Mouse (Mus musculus): Measurements from ENCODE around the gene Spin2f.
"Not testable (repeated sequence)": the region's sequence is repeated elsewhere in the genome, so short reads cannot be mapped to it uniquely, and the experiment has no call there.

Spin2f gene

DNA sequence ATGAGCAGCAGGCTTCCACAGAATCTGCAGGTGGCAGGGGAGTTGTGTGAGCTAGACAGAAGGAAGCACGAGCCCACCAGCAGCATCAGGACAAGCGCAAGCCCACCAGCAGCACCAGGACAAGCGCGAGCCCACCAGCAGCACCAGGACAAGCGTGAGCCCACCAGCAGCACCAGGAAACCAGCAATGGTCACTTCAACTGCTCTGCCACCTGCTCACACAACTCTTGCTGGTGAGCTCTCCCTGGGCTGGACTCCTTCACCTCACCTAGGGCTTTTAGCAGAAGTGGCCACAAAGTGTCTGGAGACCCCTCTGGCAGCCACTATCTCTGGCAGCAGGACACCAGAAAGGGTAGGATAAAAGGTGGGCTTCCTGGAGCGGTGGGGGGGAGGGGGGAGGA is at the start of gene Spin2f:
TSS of gene Spin2f (plus strand) at position 301 of the 400 bp plus-strand sequence.
- DNase-seq = not testable (repeated sequence)

DNA sequence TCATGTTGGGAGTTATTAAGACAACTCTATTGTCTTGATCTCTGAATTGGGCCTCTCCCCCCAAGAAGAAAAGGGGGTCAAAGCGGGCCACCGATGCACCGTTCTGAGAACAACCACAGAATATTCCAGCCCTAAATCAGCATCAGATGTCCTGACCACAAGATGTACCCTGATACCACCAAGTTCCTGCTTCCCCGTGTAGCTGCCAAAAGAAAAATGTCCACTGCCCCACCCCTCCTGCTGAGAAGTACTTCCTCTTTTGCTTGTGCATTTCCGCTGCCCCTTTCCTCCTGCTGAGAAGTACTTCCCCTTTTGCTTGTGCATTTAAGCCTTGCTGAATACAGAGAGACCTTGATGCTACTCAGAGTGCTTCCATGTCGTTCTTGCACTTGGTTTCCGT is 41.6 kb upstream of the Spin2f start:
- not testable (repeated sequence) for DNase-seq

DNA sequence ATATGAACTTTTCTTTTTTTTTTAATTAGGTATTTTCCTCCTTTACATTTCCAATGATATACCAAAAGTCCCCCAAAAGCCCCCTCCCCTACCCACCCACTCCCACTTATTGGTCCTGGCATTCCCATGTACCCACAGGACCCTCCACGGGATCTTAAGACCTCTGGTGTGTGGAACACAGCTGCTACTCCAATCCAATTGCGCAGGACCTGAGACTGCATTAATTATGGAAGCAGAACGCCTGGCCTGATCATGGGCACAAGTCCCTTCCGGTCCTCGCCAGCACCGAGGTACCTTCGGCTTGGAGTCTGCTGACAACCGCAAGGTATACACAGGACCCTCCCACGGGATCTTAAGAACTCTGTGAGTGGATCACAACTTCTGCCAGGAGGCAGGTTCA is 30.2 kb upstream of the Spin2f start:
- DNase-seq = not testable (repeated sequence)

DNA sequence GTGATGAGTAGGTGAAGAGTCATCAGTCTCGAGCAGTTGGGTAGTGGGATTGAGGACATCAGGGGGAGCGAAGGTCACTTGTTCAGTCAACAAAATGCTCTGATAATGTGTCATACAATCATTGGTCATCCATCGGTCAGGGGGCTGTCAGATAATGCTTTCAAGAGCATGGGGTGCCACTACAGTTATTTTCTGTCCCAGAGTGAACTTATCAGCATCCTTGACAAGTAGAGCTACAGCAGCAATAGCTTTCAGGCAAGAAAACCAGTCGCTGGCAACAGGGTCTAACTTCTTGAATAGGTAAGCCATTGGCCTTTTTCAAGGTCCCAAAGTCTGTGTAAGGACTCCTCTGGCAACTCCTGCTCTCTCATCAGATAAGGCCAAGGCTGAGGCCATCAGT is 18.6 kb upstream of the Spin2f start:
- not testable (repeated sequence) for DNase-seq

DNA sequence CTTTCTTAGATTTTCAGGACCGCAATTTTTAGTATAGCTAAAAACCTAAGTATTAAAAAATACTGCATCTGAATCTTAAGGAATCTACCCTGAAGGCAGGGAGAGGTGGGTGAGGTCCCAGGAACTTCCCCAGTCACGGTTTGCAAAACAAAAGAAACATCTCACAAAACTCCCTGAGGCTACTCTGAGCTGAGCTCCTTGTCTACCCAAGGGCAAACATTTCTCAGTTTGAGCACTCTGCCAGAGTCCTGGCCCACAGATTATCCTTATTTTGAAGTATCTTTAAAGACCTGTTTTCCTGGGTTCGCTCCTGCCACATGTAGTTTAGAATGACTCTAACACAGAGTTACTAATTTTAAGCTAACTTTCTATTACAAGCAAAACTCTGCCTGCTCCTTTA is 11.9 kb upstream of the Spin2f start:
- not testable (repeated sequence) for DNase-seq
